Mouse (Mus musculus): ENCODE measurements around the gene Gsap. TPM values are rescaled to one million over a fixed set of nuclear protein-coding genes. Genes with fewer than 3 reads are reported as not detected.
"Not testable (repeated sequence)": the region's sequence is repeated elsewhere in the genome, so short reads cannot be mapped to it uniquely, and the experiment has no call there.

Gsap gene
- total RNA-seq, 2 experiments from 2014 or later: 8.5 to 8.9 TPM

DNA sequence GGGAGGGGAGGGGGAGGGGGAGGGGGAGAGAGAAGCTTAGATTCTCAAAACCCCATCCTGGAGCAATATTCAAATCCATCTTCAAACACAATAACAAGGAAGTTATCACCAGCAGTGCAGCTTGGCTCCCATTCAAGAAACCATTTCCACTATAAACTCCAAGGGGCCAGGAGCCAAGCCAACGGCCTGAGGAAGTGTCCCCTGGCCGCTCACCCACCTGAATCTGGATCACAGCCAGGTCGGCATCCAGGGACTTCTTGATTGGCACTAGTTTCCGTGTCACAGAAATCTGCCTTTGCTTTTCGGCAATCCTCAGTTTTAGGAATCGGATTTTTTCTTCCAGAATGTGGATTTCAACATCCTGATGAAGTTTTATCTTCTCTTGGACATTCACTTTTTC lies 115.0 kb downstream of the Gsap start:
- no peak for DNase-seq (ENCODE audit: low spot score in 2 of 2)

DNA sequence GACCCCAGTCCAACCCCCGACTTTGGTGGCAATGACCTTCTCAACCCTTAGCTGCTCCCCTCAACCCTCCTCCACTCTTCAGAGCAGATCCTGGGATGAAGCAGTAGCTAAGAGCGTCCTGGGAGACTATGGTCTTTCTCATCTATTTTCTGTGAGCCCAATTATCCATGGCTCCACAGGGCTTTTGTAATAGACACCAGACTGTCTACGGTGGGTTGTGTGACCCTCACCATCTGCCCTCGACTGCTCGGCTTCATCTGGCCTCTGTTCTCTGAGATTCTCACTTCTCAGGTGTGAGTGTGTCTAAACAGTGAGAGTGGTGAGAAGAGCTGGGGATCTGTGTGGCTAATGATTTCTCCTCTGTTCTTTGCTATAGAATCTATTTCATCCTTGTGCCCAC lies 121.1 kb downstream of the Gsap start:
- DNase-seq (ENCODE audit: low spot score in 2 of 2): no peak

DNA sequence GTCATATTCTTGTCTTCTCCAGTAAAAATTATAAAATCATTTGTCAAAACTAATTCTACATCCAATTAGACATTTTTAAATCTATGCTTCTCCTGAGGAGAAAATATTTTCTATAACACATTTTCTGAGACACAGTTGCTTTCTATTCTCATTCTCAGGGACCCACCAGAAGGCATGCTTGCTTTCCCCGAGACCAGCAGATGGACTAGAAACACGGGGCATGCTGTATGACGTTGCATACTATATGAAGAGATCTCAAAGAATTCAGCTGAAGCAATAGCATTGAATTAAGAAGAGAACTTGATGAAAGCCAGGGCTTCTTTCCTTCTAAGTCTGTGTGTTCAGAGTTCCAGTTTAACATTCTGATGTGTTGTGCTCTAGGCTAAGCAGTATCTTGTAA lies 128.6 kb downstream of the Gsap start:
- DNase-seq (ENCODE audit: low spot score in 2 of 2): no peak

DNA sequence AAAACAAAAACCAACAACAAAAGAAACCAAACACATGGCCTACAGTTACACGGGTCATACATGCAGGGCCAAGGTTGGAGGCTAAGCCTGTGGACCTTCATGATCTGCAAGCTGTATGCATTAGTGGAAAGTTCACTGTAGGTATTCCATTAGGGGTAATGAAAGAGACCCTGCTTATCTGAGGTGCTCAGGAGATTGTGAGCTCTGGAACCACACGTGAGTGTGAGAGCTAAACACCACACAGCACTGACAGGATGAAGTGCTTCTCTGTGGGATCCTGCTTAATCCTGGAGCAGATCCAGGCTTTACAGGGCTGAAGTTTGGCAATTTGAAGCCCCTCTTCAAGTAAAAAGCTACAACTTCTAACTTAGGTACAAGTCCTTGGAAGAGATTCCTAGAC lies 134.1 kb downstream of the Gsap start:
- DNase-seq (ENCODE audit: low spot score in 2 of 2): no peak

DNA sequence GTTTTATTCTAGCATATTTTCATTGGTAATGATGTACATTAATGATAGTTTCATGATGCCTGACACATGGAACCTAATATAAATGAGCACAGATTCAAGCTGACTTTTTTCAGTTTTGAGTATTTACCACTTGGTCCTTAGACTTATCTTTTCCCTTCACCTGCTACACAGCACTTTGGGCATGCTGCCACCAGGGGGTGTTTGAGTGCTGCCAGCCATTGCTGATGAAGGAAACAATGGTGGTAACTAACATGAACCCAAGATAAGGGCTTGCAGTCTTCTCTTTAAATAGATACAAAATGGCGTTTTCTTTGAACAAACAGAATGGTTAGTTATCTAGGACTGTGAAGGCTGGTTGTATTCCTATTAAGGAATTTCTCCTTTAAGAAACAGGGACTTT lies 140.4 kb downstream of the Gsap start:
- DNase-seq (ENCODE audit: low spot score in 2 of 2): no peak

DNA sequence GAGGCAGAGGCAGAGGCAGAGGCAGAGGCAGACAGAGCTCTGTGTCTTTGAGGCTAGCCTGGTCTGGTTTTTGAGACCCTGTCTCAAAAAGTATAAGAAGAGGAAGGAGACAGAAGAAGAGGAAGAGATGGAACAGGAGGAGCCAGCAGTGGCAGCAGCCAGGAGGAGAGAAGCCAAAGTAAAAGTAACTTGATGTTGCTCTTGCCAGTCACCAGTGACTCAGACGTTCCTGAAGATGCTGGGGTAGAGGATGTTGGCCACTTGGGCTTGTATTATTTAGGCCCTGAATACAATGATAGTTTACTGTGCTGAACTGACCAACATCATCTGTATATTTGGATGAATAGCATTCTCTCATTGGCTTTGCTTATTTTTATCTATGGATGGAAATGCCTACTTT lies 142.5 kb downstream of the Gsap start:
- no peak for DNase-seq (ENCODE audit: low spot score in 2 of 2)

DNA sequence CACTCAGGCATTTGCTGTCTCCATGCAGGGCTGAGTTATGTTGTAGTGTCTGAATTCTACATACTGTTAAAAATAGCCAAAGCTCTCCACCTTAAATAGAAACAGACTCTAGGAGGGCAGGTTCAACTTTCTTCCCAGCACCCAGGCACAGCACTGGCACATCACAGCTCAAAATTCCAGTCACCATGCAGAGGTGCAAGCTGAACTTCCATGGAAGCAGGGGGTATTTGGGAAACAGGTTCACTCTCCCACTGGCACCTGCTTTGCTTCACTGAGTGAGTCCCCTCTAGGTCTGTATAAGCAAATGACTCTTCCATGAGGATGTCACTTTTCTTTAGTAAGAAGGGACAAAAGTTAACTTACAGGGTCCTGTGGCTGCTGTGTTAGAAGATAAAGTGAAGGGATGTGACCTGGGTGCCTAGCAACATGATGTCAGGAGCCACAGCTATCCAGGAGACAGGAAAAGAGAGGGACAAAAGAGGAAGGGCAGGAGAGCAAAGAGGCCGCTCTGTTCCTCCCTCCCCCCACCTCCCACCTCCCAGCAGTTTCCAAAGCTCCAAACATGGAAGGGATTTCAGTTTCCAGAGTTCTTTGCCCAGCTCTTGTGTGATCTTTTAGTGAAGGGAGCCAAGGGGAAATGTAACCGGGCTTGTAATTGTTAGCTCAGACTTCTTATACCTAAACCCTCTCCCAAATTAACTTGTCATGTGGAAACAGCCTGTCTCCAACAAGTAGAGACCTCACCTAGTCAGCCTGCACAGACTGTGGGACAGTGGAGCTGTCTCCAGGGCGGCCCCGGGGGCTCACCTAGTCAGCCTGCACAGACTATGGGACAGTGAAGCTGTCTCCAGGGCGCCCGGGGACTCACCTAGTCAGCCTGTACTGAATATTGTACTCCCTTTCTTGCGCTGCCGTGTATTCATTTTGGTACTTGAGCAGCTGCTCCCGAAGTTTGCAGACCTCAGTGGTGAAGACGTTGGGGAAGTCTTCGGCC lies 143.9 kb downstream of the Gsap start:
- no peak for DNase-seq (ENCODE audit: low spot score in 2 of 2)

DNA sequence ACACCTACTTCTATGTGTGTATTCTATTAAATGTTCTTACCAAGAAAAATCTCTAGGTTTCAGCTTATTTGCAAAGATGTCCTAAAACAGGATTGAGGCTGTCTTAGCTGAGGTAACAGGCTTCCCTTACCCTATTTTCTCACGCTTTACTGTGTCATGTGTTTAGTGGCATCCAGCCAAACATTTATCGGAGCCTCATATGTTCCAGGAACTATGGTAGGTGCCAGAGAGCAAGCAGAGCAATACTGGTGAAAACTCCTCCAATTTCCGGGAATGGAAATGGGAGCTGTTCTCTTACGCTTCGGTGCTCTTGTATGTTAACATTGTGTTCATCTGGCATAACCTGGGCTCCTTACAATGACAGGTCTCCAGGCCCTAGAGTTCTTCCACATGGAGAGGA lies 145.6 kb downstream of the Gsap start:
- no peak for DNase-seq (ENCODE audit: low spot score in 2 of 2)

DNA sequence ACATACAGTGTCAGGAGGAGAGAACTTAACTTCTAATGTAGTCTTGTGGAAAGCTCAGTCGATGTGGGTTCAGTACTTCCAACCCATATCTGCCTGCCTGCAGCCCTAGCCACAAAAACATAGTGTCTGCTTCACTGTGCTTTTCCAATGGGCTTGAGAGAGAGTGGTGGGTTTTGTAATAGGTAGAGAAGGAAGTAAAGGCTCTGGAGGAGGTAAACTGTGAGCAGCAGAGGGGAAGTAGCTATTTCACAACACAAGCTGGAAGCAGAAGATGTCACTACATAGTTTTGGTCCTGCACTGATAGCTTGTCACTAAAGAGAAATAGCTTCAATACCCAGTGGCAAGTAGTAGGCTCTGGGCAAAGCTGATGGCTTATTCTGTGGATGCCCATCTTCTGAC lies 146.1 kb downstream of the Gsap start:
- DNase-seq (ENCODE audit: low spot score in 2 of 2): no peak

DNA sequence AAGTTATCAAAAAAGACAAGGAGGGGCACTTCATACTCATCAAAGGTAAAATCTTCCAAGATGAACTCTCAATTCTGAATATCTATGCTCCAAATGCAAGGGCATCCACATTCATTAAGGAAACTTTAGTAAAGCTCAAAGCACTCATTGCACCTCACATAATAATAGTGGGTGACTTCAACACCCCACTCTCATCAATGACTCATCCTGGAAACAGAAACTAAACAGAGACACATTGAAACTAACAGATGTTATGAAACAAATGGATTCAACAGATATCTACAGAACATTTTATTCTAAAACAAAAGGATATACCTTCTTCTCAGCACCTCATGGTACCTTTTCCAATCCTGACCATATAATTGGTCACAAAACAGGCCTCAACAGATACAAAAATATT lies 156.2 kb downstream of the Gsap start:
- not testable (repeated sequence) for DNase-seq (ENCODE audit: low spot score in 2 of 2)

DNA sequence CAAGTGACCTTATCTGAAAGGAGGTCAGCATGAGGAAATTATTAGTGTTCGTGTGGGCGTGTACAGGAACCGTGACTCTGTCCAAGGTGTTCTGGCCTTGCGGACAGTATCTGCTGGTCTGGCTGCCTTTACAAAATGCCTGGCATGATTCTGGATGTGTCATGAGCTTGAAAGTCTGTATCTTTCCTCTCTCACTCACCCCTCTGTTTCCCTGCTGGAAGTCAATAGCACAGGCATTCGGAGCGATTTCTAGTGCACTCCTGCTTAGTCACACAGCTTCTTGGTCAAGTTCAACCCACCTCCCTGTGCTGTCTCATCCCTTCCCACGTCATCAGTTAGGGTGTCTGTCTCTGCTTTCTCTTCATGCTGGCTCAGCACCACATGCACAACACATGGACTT lies 162.3 kb downstream of the Gsap start:
- no peak for DNase-seq (ENCODE audit: low spot score in 2 of 2)

DNA sequence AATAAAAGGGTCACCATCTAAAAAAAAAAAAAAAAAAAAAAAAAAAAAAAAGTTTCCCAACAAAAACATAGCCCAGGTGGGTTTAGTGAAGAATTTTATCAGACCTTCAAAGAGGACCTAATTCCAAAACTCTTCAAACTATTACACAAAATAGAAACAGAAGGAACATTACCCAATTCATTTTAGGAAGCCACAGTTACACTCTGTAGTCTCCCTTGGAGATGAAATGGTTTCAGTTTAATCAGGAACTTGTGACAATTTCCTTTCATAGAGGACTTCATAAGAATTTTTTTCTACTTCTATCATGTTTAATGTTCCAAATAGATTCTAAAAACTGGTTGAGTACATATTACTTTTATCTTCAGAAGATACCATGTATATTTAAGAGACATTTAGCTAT lies 165.6 kb downstream of the Gsap start:
- no peak for DNase-seq (ENCODE audit: low spot score in 2 of 2)

DNA sequence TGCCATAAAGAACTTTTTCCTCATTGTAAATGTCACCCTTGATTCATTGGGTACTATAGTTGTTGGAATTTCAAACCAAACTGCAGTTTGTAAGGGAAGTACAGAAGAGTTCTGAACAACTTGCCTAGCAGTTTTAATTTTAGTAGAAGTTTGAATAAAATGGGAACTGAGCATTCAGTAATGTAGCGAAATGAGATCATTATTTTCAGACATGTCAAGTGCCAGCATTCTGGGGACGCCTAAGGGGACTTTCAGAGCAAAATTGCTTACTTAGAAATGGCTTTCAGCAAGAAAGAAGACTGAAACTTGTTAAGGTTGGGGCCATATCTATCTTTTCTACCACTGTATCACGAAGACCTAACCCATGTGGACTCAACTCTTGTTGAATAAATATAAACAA lies 172.6 kb downstream of the Gsap start:
- DNase-seq (ENCODE audit: low spot score in 2 of 2): no peak

DNA sequence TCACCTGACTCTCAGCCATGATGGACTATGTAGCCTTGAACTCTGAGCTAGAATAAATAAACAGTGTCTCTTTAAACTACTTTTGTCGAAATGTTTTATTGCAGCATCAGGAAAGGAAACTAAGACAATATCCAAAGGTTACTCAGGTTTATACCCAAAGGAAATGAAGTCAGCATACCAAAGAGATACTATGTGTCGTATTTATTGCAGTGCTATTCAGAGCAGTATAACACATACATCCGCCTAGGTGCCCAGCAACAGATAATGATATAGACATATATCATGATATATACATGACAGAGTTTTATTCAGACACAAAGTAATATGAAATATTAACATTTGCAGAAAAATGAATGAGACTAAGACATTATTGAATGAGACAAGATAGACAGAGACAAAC lies 177.3 kb downstream of the Gsap start:
- no peak for DNase-seq (ENCODE audit: low spot score in 2 of 2)

Other genes starting within 250 kb of the Gsap start
- gene Rsbn1l, start 229.9 kb upstream of the Gsap start, total RNA-seq (2021): 10 to 100 TPM; 13.9 to 15.5 TPM
- 10 to 100 TPM; 40.9 to 46.6 TPM for gene Ptpn12, start 130.3 kb upstream of the Gsap start, total RNA-seq (2021)
- gene Fgl2, start 186.4 kb downstream of the Gsap start, total RNA-seq (2021): 1 to 10 TPM; 2.9 to 3.5 TPM
- gene Ccdc146, start 238.4 kb downstream of the Gsap start, total RNA-seq (2021): 1 to 10 TPM; 1.1 to 1.2 TPM
- gene Fam185a, start 238.7 kb downstream of the Gsap start, total RNA-seq (2021): 10 to 100 TPM; 11.7 to 12.5 TPM